Mouse (Mus musculus) left cerebral cortex, adult 2 months (tissue): ENCODE results near the gene Icmt. TPM values are rescaled to one million over a fixed set of nuclear protein-coding genes. Genes with fewer than 3 reads are reported as not detected.

Experiments used
- DNase-seq, 2 experiments: peaks; one replicate each; pipeline ENCODE4 v3.0.0; 2021 to 2022; ENCODE audit warnings: low spot score in 2 of 2, mixed read lengths in 1 of 2; ENCODE audit errors: extremely low spot score in 1 of 2
- H3K27ac ChIP-seq: fragments of 200-600 bp; 2 replicates; pipeline ENCODE4 v1.8.1; 2022
- H3K4me3 ChIP-seq: fragments of 200-600 bp; 2 replicates; pipeline ENCODE4 v1.8.1; 2022
- CTCF ChIP-seq: fragments of 200-600 bp; IDR thresholded peaks from 2 replicates; pipeline ENCODE4 v1.8.1; 2022; ENCODE audit warnings: antibody characterized with exemption, mild to moderate bottlenecking, moderate library complexity
- intact Hi-C: fragments of 180-260 bp; cut with DNase I; formaldehyde crosslinking; loops from one replicate; pipeline ENCODE4 v1.15.1; 2025
- total RNA-seq, 2 experiments: library from RNA; stranded (reverse); gene quantifications; 2 replicates each; pipeline ENCODE4 v1.2.3; 2021

Gene Icmt
- total RNA-seq, 2 experiments from 2014 or later, result 49.8 to 54.3 TPM

- no peak overlapping the region for H3K27ac ChIP-seq
These were observed 35.9 kb downstream of the Icmt start for GRCm38 (mm10) chr4:152332952-152333351.

GRCm38 (mm10) chr4:152333587-152333986 lies 36.6 kb downstream of the Icmt start:
- intact Hi-C loops, result no loop called here
- no peak overlapping the region for H3K4me3 ChIP-seq
- H3K27ac ChIP-seq, result no peak overlapping the region
- DNase-seq, result no peak
- no peak for TF ChIP-seq CTCF

More at GRCm38 (mm10) chr4:152332952-152333351, 35.9 kb downstream of the Icmt start:
- peak; percentile 68 to 69 for DNase-seq
- no peak overlapping the region for H3K4me3 ChIP-seq
- intact Hi-C loops, result no loop called here
- TF ChIP-seq CTCF, result peak; percentile 97

GRCm38 (mm10) chr4:152337772-152338171 lies 40.7 kb downstream of the Icmt start:
- Histone ChIP-seq H3K27ac (no peak overlapping the region; the same call in 1 of the 2 replicates), H3K4me3 (no peak overlapping the region)
- TF ChIP-seq CTCF, result no peak
- no peak for DNase-seq
- intact Hi-C loops, result loop anchor here (5.0 kb wide), 1 partner anchor 155 kb away; no protein-coding TSS in a partner anchor

- H3K27ac ChIP-seq, result peak within 1 kb of the TSS; percentile 92
- TF ChIP-seq CTCF, result no peak
- DNase-seq, result peak; percentile 71 to 81
- intact Hi-C loops, result loop anchor here (5.0 kb wide), 1 partner anchor 154 kb away; no protein-coding TSS in a partner anchor
- H3K4me3 ChIP-seq, result peak within 1 kb of the TSS; percentile 56
These were observed 41.6 kb downstream of the Icmt start, which contains the start of gene Chd5 for GRCm38 (mm10) chr4:152338419-152339292. Gene Chd5, plus strand, starts transcription at chr4:152338651.

GRCm38 (mm10) chr4:152339293-152339790 lies 42.3 kb downstream of the Icmt start:
- Histone ChIP-seq H3K4me3 (peak overlapping the region; percentile 56), H3K27ac (peak overlapping the region; percentile 83)
- TF ChIP-seq CTCF, result no peak
- DNase-seq, result peak in 1 of 2 experiments; percentile 36
- intact Hi-C loops, result loop anchor here (5.0 kb wide), 1 partner anchor 153 kb away; no protein-coding TSS in a partner anchor

GRCm38 (mm10) chr4:152340584-152341284 lies 43.7 kb downstream of the Icmt start:
- Histone ChIP-seq H3K4me3 (no peak overlapping the region), H3K27ac (no peak overlapping the region)
- intact Hi-C loops, result no loop called here
- no peak for TF ChIP-seq CTCF
- DNase-seq, result no peak

- intact Hi-C loops, result no loop called here
- DNase-seq, result no peak
- Histone ChIP-seq H3K27ac (no peak overlapping the region), H3K4me3 (no peak overlapping the region)
- TF ChIP-seq CTCF, result peak; percentile 69
These were observed 46.3 kb downstream of the Icmt start for GRCm38 (mm10) chr4:152343296-152343695.

GRCm38 (mm10) chr4:152344651-152345050 lies 47.6 kb downstream of the Icmt start:
- intact Hi-C loops, result no loop called here
- peak overlapping the region; percentile 8; the same call in 1 of the 2 replicates for H3K27ac ChIP-seq
- DNase-seq, result no peak
- TF ChIP-seq CTCF, result no peak
- no peak overlapping the region for H3K4me3 ChIP-seq

GRCm38 (mm10) chr4:152345120-152345889 lies 48.3 kb downstream of the Icmt start:
- TF ChIP-seq CTCF, result no peak
- DNase-seq, result peak in 1 of 2 experiments; percentile 63
- intact Hi-C loops, result no loop called here
- Histone ChIP-seq H3K4me3 (no peak overlapping the region), H3K27ac (peak overlapping the region; percentile 86)

GRCm38 (mm10) chr4:152349837-152350381 lies 52.9 kb downstream of the Icmt start:
- no peak overlapping the region for H3K4me3 ChIP-seq
- intact Hi-C loops, result loop anchor here (5.0 kb wide), 1 partner anchor 42 kb away; no protein-coding TSS in a partner anchor
- DNase-seq, result peak; percentile 62 to 75

More at GRCm38 (mm10) chr4:152349837-152350381, 52.9 kb downstream of the Icmt start:
- H3K27ac ChIP-seq, result peak overlapping the region; percentile 91
- no peak for TF ChIP-seq CTCF
